ENCODE assay signal across 8 mouse cellular contexts in the genomic region with DNA sequence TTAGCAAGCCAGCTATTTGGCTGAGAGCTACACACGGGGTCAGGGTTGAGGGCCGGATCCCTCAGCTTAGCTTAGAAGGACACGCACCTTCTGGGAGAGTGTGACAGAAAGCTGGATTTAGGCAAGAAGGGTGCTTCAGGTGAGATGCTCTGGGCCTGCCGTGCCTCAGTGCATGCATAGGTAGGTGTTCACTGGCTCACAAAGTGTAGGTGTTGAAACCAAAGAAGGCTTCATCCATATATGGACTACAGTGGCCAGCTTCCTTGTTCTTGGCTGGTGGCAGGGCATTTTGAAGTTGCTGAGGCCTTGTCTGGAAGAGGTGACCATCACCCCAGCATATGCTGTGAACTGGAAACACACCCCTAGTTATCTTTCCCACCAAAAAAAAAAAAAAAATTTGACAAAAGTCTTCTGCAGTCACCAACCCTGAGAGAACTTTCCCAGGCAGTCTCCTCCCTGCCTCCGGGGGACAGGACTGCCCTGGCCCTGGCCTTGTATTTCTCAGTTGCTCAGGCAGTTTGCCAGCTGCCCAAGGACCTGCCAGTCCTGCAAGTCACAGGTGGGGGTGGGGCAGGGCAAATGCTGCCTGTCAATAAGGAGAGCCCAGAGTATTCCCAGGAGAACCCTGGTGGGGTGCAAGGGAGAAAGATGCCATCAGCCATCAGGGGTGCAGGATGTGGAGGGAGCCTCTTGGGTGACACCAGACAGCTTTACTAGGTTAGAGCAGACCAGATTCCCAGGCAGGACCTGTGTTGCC. TPM values are rescaled to one million over a fixed set of nuclear protein-coding genes. Genes with fewer than 3 reads are reported as not detected.
DNase-seq lines count a peak whose midpoint lies in the region; ATAC-seq and TF ChIP-seq lines count a peak whose summit lies in the region.

No protein-coding gene starts in this region.

- ATAC-seq in heart, postnatal 0 days (ENCODE audit: insufficient read depth, low read depth), result no peak

- WGBS in heart, postnatal 0 days, result 26% methylated on average over 5 of the region's 5 CpGs
- 86% methylated on average over 5 of the region's 5 CpGs for WGBS in midbrain, embryonic 10.5 days
- WGBS in thymus, adult 2 months, result 51% methylated on average over 5 of the region's 5 CpGs

- peak overlapping the region; percentile 92 for H3K27ac ChIP-seq in embryonic fibroblast, embryonic 13.5 days (ENCODE audit: insufficient read depth, low read length)
- peak overlapping the region; percentile 100 for H3K27ac ChIP-seq in heart, postnatal 0 days (ENCODE audit: low read depth)
- peak overlapping the region; percentile 100 for H3K27ac ChIP-seq in midbrain, embryonic 10.5 days (replicated peaks)
- H3K27ac ChIP-seq in thymus, adult 2 months (ENCODE audit: control insufficient read depth, insufficient read depth, low read length), result peak overlapping the region; percentile 98

- H3K4me3 ChIP-seq in embryonic fibroblast, embryonic 13.5 days (ENCODE audit: insufficient read depth, low read length), result no peak overlapping the region
- H3K4me3 ChIP-seq in heart, postnatal 0 days (ENCODE audit: low read depth, low read length), result no peak overlapping the region
- H3K4me3 ChIP-seq in midbrain, embryonic 10.5 days, result peak overlapping the region; percentile 100
- H3K4me3 ChIP-seq in thymus, adult 2 months (ENCODE audit: control insufficient read depth, insufficient read depth, low read length), result peak overlapping the region; percentile 96

- H3K4me2 ChIP-seq in heart, postnatal 0 days (ENCODE audit: low read depth, low read length), result peak overlapping the region; percentile 73

- no peak for TF ChIP-seq CTCF in embryonic fibroblast, embryonic 13.5 days (IDR thresholded peaks at IDR 0.05; ENCODE audit: borderline replicate concordance, insufficient read depth, low read length)
- no peak for TF ChIP-seq CTCF in heart, postnatal 0 days (IDR thresholded peaks at IDR 0.05; ENCODE audit: low read depth)
- no peak for TF ChIP-seq CTCF in thymus, adult 2 months (IDR thresholded peaks at IDR 0.05; ENCODE audit: borderline replicate concordance, control insufficient read depth, extremely low read depth, insufficient read depth, low read length, poor library complexity)

- TF ChIP-seq POLR2A in embryonic fibroblast, embryonic 13.5 days (IDR thresholded peaks at IDR 0.05; ENCODE audit: low read depth, low read length), result no peak
- TF ChIP-seq POLR2A in thymus, adult 2 months (IDR thresholded peaks at IDR 0.05; ENCODE audit: control insufficient read depth, extremely low read depth, insufficient read depth, low read length, poor library complexity), result no peak

- H3K4me1 ChIP-seq in embryonic fibroblast, embryonic 13.5 days (ENCODE audit: control insufficient read depth, insufficient read depth, low read length), result peaks cover 17% of the 10 kb centered on the region
- peaks cover 37% of the 10 kb centered on the region for H3K4me1 ChIP-seq in heart, postnatal 0 days (ENCODE audit: control insufficient read depth, insufficient read depth)
- peaks cover 51% of the 10 kb centered on the region for H3K4me1 ChIP-seq in midbrain, embryonic 10.5 days
- H3K4me1 ChIP-seq in thymus, adult 2 months (replicated peaks; ENCODE audit: control insufficient read depth, insufficient read depth, low read length), result peaks cover 51% of the 10 kb centered on the region

- peak overlapping the region; percentile 100; the same call in 1 of the 2 replicates for H3K9ac ChIP-seq in heart, postnatal 0 days (replicated peaks; ENCODE audit: low read depth, low read length)

- 0 out of 2 replicates have a peak, but pooled peaks have one; percentile 9 for TF ChIP-seq EP300 in heart, postnatal 0 days (IDR thresholded peaks at IDR 0.05; ENCODE audit: low read depth)

- no peaks in the 10 kb centered on the region for H3K27me3 ChIP-seq in heart, postnatal 0 days (ENCODE audit: control insufficient read depth, insufficient read depth, low read length)
- H3K27me3 ChIP-seq in midbrain, embryonic 10.5 days (ENCODE audit: low read depth, poor library complexity, severe bottlenecking), result peaks cover 8% of the 10 kb centered on the region; the same call in 1 of the 2 replicates
- H3K27me3 ChIP-seq in thymus, adult 2 months (ENCODE audit: control insufficient read depth, insufficient read depth, low read length), result no peaks in the 10 kb centered on the region

- peak; percentile 52 for DNase-seq in CD4-positive helper T cell, adult 2 months (ENCODE audit: low read depth, low spot score)
- peak; percentile 92 to 97 for DNase-seq in adrenal gland, adult (ENCODE audit: inconsistent age in 2 of 2, low spot score in 1 of 2)
- no peak for DNase-seq in heart, postnatal 0 days (ENCODE audit: low spot score)
- peak; percentile 91 to 94 for DNase-seq in kidney, postnatal 25 days
- no peak for DNase-seq in midbrain, embryonic 10.5 days (ENCODE audit: low spot score)
- DNase-seq in thymus, adult 2 months, result peak; percentile 41
- no peak for DNase-seq in layer of hippocampus, postnatal 25 days (ENCODE audit: extremely low spot score in 1 of 2, low spot score in 1 of 2)

- peaks cover 24% of the 10 kb centered on the region for H3K36me3 ChIP-seq in heart, postnatal 0 days (replicated peaks; ENCODE audit: control insufficient read depth, insufficient read depth, low read length)
- H3K36me3 ChIP-seq in midbrain, embryonic 10.5 days, result peaks cover 27% of the 10 kb centered on the region
- H3K36me3 ChIP-seq in thymus, adult 2 months (ENCODE audit: control insufficient read depth, insufficient read depth, low read length), result peaks cover 26% of the 10 kb centered on the region

- no peaks in the 10 kb centered on the region for H3K9me3 ChIP-seq in heart, postnatal 0 days (replicated peaks; ENCODE audit: control insufficient read depth, low read length)
- no peaks in the 10 kb centered on the region for H3K9me3 ChIP-seq in midbrain, embryonic 10.5 days (replicated peaks)

RNA-seq across cellular contexts. Expression of gene Actb, which starts 1.4 kb away (rescaled TPM):
- 7,994 and 9,776 TPM in 2 replicates for polyA plus RNA-seq in embryonic fibroblast, embryonic 13.5 days (2011; ENCODE audit: insufficient read length, low read depth, missing spikeins)
- 2,129 and 2,574 TPM in 2 replicates for total RNA-seq in heart, postnatal 0 days (2014; rRNA removed; ENCODE audit: low replicate concordance)
- 4,473 and 4,544 TPM in 2 replicates for polyA plus RNA-seq in heart, postnatal 0 days (2015; fragmentation: Nextera tagmentation; extraction: Ambion mirVana)
- 12,690 and 13,877 TPM in 2 replicates for polyA plus RNA-seq in midbrain, embryonic 10.5 days (2016; fragmentation: Nextera tagmentation; extraction: Ambion mirVana)
- 6,903 and 9,637 TPM in 2 replicates for polyA plus RNA-seq in thymus, adult 2 months (2012; rRNA removed)
- total RNA-seq in layer of hippocampus, postnatal 25 days (2021), result 1,000 to 10,000 TPM; 3,553 to 3,743 TPM

RNA-seq across cellular contexts. Expression of gene Fbxl18, which starts 12.8 kb away (rescaled TPM):
- 8.7 and 8.8 TPM in 2 replicates for polyA plus RNA-seq in embryonic fibroblast, embryonic 13.5 days (2011; ENCODE audit: insufficient read length, low read depth, missing spikeins)
- 12.5 and 17.8 TPM in 2 replicates for total RNA-seq in heart, postnatal 0 days (2014; rRNA removed; ENCODE audit: low replicate concordance)
- polyA plus RNA-seq in heart, postnatal 0 days (2015; fragmentation: Nextera tagmentation; extraction: Ambion mirVana), result 6.8 and 7.3 TPM in 2 replicates
- polyA plus RNA-seq in midbrain, embryonic 10.5 days (2016; fragmentation: Nextera tagmentation; extraction: Ambion mirVana), result 23.4 and 24.6 TPM in 2 replicates
- polyA plus RNA-seq in thymus, adult 2 months (2012; rRNA removed), result 25.8 and 29.9 TPM in 2 replicates
- 10 to 100 TPM; 37.4 to 40.0 TPM for total RNA-seq in layer of hippocampus, postnatal 25 days (2021)

RNA-seq across cellular contexts. Expression of gene Fscn1, which starts 52.2 kb away (rescaled TPM):
- polyA plus RNA-seq in embryonic fibroblast, embryonic 13.5 days (2011; ENCODE audit: insufficient read length, low read depth, missing spikeins), result 323 and 406 TPM in 2 replicates
- total RNA-seq in heart, postnatal 0 days (2014; rRNA removed; ENCODE audit: low replicate concordance), result 101 and 104 TPM in 2 replicates
- polyA plus RNA-seq in heart, postnatal 0 days (2015; fragmentation: Nextera tagmentation; extraction: Ambion mirVana), result 77.9 and 78.7 TPM in 2 replicates
- 675 and 709 TPM in 2 replicates for polyA plus RNA-seq in midbrain, embryonic 10.5 days (2016; fragmentation: Nextera tagmentation; extraction: Ambion mirVana)
- 148 and 157 TPM in 2 replicates for polyA plus RNA-seq in thymus, adult 2 months (2012; rRNA removed)
- 100 to 1,000 TPM; 229 to 232 TPM for total RNA-seq in layer of hippocampus, postnatal 25 days (2021)

Comparison
In these comparisons a context has a peak if more than half of its experiments do, and no peak if none do; other contexts are left out.
1. DNase-seq: peak in CD4-positive helper T cell, adult 2 months (single experiment), adrenal gland, adult (2 of 2), kidney, postnatal 25 days (2 of 2) and thymus, adult 2 months (single experiment); none in heart, postnatal 0 days (single experiment), midbrain, embryonic 10.5 days (single experiment) and layer of hippocampus, postnatal 25 days (0 of 2).
2. H3K4me3 ChIP-seq: peak in midbrain, embryonic 10.5 days (single experiment) and thymus, adult 2 months (single experiment); none in embryonic fibroblast, embryonic 13.5 days (single experiment) and heart, postnatal 0 days (single experiment).
3. Peak in every context shown above with its lines, with median percentiles within 50 percentile points of each other: H3K27ac ChIP-seq.